Mouse (Mus musculus) Patski (cell line): ENCODE data around the gene Tmod3. TPM values are rescaled to one million over a fixed set of nuclear protein-coding genes. Genes with fewer than 3 reads are reported as not detected.
A peak's percentile ranks its signal among the peaks of the same experiment; 100 is the strongest.

Experiments
- ATAC-seq: fragments of 100-300 bp; one replicate; pipeline ENCODE4 v1.8.0; 2021
- CTCF ChIA-PET: fragments of 350-600 bp; sonication (Branson Sonifier 250); formaldehyde crosslinking; loops from one replicate; lab custom pipeline; 2022; ENCODE audit warnings: inconsistent platforms; lab: Charles Lee
- POLR2A ChIA-PET: fragments of 350-600 bp; sonication (Branson Sonifier 250); formaldehyde crosslinking; loops from one replicate; lab custom pipeline; 2022; ENCODE audit warnings: antibody characterized with exemption, inconsistent platforms; lab: Charles Lee
- DNase-seq: peaks from one replicate; pipeline ENCODE4 v3.0.0-alpha.2; 2011; ENCODE audit warnings: low read depth, low spot score
- H3K27me3 ChIP-seq: fragments of 371-371 bp; one replicate; pipeline ENCODE4 v1.5.1; 2021
- CTCF ChIP-seq: fragments of 100-300 bp; IDR thresholded peaks from one replicate; pipeline ENCODE4 v1.5.1; 2021
- in situ Hi-C: fragments of 300-500 bp; cut with MboI; formaldehyde crosslinking; loops from 3 replicates; pipeline ENCODE4 v1.11.1; 2018; ENCODE audit warnings: low pct_unique_long_range_greater_than_20kb, mixed read lengths
- polyA plus RNA-seq: library from polyadenylated mRNA; unstranded; gene quantifications from one replicate; pipeline ENCODE4 v1.2.3, GENCODE M21; 2021

Gene Tmod3
- polyA plus RNA-seq, 1 experiment from 2014 or later: 83.5 TPM

GRCm38 (mm10) chr9:75581694-75582350 lies 22.4 kb upstream of the Tmod3 start:
- ATAC-seq (peak; percentile 62), DNase-seq (no peak)
- in situ Hi-C loops: no loop called here
- H3K27me3 ChIP-seq: no peaks in the 10 kb centered on the region
- ChIA-PET CTCF (interaction anchor here (0.7 to 4.5 kb wide), 12 partner anchors 10 to 83 kb away, joined by 3 to 33 read pairs (median 4); no protein-coding TSS in a partner anchor), POLR2A (interaction anchor here (0.9 kb wide), 1 partner anchor 60 kb away, joined by 4 read pairs; no protein-coding TSS in a partner anchor)
- peak; percentile 74 for TF ChIP-seq CTCF

- DNase-seq (no peak), ATAC-seq (no peak)
- in situ Hi-C loops: loop anchor here (5.0 to 10.0 kb wide), 2 partner anchors 57 to 295 kb away; no protein-coding TSS in a partner anchor
- no peak for TF ChIP-seq CTCF
- no peaks in the 10 kb centered on the region for H3K27me3 ChIP-seq
- POLR2A ChIA-PET: interaction anchor here (1.5 kb wide), 1 partner anchor 112 kb away, joined by 4 read pairs; no protein-coding TSS in a partner anchor
- CTCF ChIA-PET: interaction anchor here (1.3 to 4.5 kb wide), 2 partner anchors 58 to 66 kb away, joined by 3 to 33 read pairs; no protein-coding TSS in a partner anchor
These were observed 19.9 kb upstream of the Tmod3 start for GRCm38 (mm10) chr9:75579321-75579720.

DNA sequence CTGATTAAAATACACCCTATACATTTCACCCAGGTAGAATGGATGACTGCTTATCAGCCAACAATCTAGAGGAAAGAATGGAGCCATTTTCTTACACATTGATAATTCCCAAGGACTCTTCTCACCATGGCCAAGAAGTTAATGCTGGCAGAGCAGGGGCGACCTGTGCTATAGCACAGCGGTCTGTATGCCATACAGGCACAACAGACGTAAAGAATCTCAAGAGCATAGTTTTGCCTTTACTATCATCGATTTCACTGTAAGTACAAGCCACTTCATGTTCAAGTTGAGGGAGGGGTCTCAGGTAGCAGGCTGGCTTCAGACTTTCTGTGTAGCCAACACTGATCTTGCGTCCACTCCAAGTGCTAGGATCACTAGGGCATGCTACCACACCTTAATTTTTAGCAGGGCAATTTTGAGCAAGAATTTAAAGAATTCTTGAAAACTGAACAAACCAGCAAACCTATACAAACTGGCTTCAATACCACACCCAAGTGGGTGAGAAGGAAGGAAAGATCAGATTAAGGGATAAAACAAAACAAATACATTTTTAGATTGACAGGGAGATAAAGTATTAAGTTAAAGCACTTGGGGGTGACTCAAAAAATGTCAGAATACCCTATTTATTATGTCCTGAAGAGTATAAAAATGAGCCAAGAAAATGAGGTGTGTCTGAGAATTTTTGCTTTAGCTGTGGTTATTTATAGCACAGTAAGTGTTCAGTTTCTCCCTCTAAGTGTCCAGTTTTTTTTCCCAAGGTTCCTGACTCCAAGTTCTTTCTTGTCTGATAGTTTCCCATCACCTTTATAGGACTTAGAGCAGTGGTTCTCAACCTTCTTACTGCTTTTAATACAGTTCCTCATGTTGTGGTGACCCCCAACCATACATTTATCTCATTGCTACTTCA lies 11.8 kb upstream of the Tmod3 start:
- no peak for TF ChIP-seq CTCF
- H3K27me3 ChIP-seq: no peaks in the 10 kb centered on the region
- in situ Hi-C loops: loop anchor here (10.0 kb wide), 1 partner anchor 286 kb away; no protein-coding TSS in a partner anchor
- POLR2A ChIA-PET: no interaction called here
- no peak for DNase-seq
- CTCF ChIA-PET: interaction anchor here (1.0 to 3.0 kb wide), 2 partner anchors 11 to 45 kb away, joined by 3 to 14 read pairs; no protein-coding TSS in a partner anchor
- ATAC-seq: no peak

- ChIA-PET POLR2A (no interaction called here), CTCF (interaction anchor here (1.2 to 3.0 kb wide), 2 partner anchors 9 to 13 kb away, joined by 3 to 14 read pairs; no protein-coding TSS in a partner anchor)
- ATAC-seq (no peak), DNase-seq (no peak)
- H3K27me3 ChIP-seq: no peaks in the 10 kb centered on the region
- in situ Hi-C loops: no loop called here
- no peak for TF ChIP-seq CTCF
These were observed 8.9 kb upstream of the Tmod3 start for GRCm38 (mm10) chr9:75568399-75568798.

GRCm38 (mm10) chr9:75564892-75565291 lies 5.4 kb upstream of the Tmod3 start:
- in situ Hi-C loops: no loop called here
- no peaks in the 10 kb centered on the region for H3K27me3 ChIP-seq
- POLR2A ChIA-PET: no interaction called here
- ATAC-seq (no peak), DNase-seq (no peak)
- TF ChIP-seq CTCF: no peak
- CTCF ChIA-PET: interaction anchor here (1.4 to 1.5 kb wide), 2 partner anchors 17 to 43 kb away, joined by 4 to 5 read pairs; no protein-coding TSS in a partner anchor

GRCm38 (mm10) chr9:75563622-75564021 lies 4.2 kb upstream of the Tmod3 start:
- ATAC-seq: no peak
- POLR2A ChIA-PET: no interaction called here
- DNase-seq: no peak
- H3K27me3 ChIP-seq: no peaks in the 10 kb centered on the region
- CTCF ChIA-PET: interaction anchor here (1.5 to 2.2 kb wide), 2 partner anchors 12 to 42 kb away, joined by 5 to 10 read pairs; no protein-coding TSS in a partner anchor
- no peak for TF ChIP-seq CTCF
- in situ Hi-C loops: no loop called here

- POLR2A ChIA-PET: no interaction called here
- CTCF ChIA-PET: interaction anchor here (1.5 to 2.2 kb wide), 2 partner anchors 12 to 41 kb away, joined by 5 to 10 read pairs; no protein-coding TSS in a partner anchor
- DNase-seq: no peak
- ATAC-seq: no peak
- peak; percentile 53 for TF ChIP-seq CTCF
- no peaks in the 10 kb centered on the region for H3K27me3 ChIP-seq
- in situ Hi-C loops: no loop called here
These were observed 3.7 kb upstream of the Tmod3 start for GRCm38 (mm10) chr9:75563176-75563575.

DNA sequence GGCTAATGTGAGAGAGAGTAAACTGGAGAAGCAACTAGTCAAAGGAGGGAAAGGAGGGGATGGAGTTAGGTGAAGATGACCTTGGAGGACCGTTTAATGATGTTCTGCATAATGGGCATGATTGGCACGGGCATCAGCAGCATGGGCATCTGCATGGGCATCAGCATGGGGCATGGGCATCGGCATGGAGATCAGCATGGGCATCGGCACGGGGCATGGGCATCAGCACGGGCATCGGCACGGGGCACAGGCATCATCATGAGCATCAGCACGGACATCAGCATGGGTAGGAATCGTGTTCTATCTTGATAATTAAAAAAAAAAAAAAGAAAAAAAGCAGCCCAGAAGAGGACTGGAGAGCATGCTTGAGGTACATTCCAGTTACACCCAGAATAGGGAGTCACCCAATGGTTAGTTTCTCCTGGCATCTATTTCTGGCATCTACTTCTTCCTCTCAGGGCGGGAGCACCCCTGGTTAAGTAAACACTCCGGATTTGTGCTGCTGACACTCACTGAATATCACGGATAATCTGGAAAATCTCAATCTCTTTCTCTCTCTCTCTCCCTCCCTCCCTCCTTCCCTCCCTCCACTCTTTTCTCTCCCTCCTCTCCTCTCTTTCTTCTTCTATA lies 1.7 kb upstream of the Tmod3 start:
- ChIA-PET CTCF (no interaction called here), POLR2A (no interaction called here)
- in situ Hi-C loops: no loop called here
- no peak for TF ChIP-seq CTCF
- DNase-seq: no peak
- H3K27me3 ChIP-seq: no peaks in the 10 kb centered on the region
- no peak for ATAC-seq

GRCm38 (mm10) chr9:75560353-75560752 lies 896 bp upstream of the Tmod3 start:
- POLR2A ChIA-PET: interaction anchor here (1.4 kb wide), 1 partner anchor 39 kb away, joined by 3 read pairs; no protein-coding TSS in a partner anchor
- TF ChIP-seq CTCF: no peak
- ATAC-seq: no peak
- no peaks in the 10 kb centered on the region for H3K27me3 ChIP-seq
- DNase-seq: no peak
- in situ Hi-C loops: no loop called here
- CTCF ChIA-PET: interaction anchor here (1.0 kb wide), 1 partner anchor 13 kb away, joined by 3 read pairs; no protein-coding TSS in a partner anchor
